Comparison of ENCODE assay signal across 9 mouse cellular contexts in genomic region chr1:118768831-118769230, GRCm38 (mm10).
A peak's percentile ranks its signal among the peaks of the same experiment; 100 is the strongest.
DNase-seq lines count a peak whose midpoint lies in the region; ATAC-seq and TF ChIP-seq lines count a peak whose summit lies in the region.
"Had no signal": no experiment of that assay in that cellular context is flagged by ENCODE, and none has a peak within 500 bp of the region (broad histone marks: within the 10 kb centered on the region; RNA-seq: fewer than 3 reads in every experiment).

No protein-coding gene starts in this region.

- no peak overlapping the region for H3K27ac ChIP-seq in kidney, adult 2 months (ENCODE audit: insufficient read depth, low read depth, low read length)
- no peak overlapping the region for H3K27ac ChIP-seq in hindbrain, embryonic 15.5 days (replicated peaks)
- H3K27ac ChIP-seq: limb, embryonic 12.5 days had no signal

- no peak for ATAC-seq in Patski
- ATAC-seq in hindbrain, embryonic 15.5 days (ENCODE audit: low FRiP score, low read depth): peak; percentile 20; the same call in 1 of the 2 replicates

- in situ Hi-C loops in Patski (cut with MboI; ENCODE audit: low pct_unique_long_range_greater_than_20kb): loop anchor here (5.0 kb wide), 1 partner anchor 308 kb away; no protein-coding TSS in a partner anchor

- TF ChIP-seq POLR2A in kidney, adult 2 months (IDR thresholded peaks at IDR 0.05; ENCODE audit: low read depth, low read length): no peak

- no peak overlapping the region for H3K9ac ChIP-seq in hindbrain, embryonic 15.5 days
- H3K9ac ChIP-seq: limb, embryonic 12.5 days had no signal

- H3K27me3 ChIP-seq in kidney, adult 2 months (replicated peaks; ENCODE audit: control insufficient read depth, insufficient read depth, low read length): no peaks in the 10 kb centered on the region
- no peaks in the 10 kb centered on the region for H3K27me3 ChIP-seq in Patski
- H3K27me3 ChIP-seq in hindbrain, embryonic 15.5 days: no peaks in the 10 kb centered on the region
- H3K27me3 ChIP-seq: limb, embryonic 12.5 days had no signal

- peak; percentile 33 for DNase-seq in kidney, adult 2 months
- no peak for DNase-seq in kidney, adult 18-20 months
- DNase-seq in Patski (ENCODE audit: low read depth, low spot score): no peak
- peak; percentile 56 for DNase-seq in embryo, embryonic 10 days (ENCODE audit: low spot score)
- peak; percentile 50 for DNase-seq in lung, postnatal 10 days
- peak; percentile 21 for DNase-seq in yolk sac, embryonic 10.5 days (ENCODE audit: low spot score)
- DNase-seq in gastrocnemius, postnatal 10 days: no peak

- WGBS in kidney, adult 2 months: 25% methylated on average over 4 of the region's 4 CpGs
- WGBS in hindbrain, embryonic 15.5 days: 25% methylated on average over 4 of the region's 4 CpGs

- H3K4me2 ChIP-seq in hindbrain, embryonic 15.5 days: no peak overlapping the region
- H3K4me2 ChIP-seq: limb, embryonic 12.5 days had no signal

- POLR2A ChIA-PET in Patski (lab: Charles Lee): no interaction called here

- no peaks in the 10 kb centered on the region for H3K4me1 ChIP-seq in kidney, adult 2 months (ENCODE audit: control insufficient read depth, insufficient read depth, low read length)
- H3K4me1 ChIP-seq in hindbrain, embryonic 15.5 days (replicated peaks): no peaks in the 10 kb centered on the region
- H3K4me1 ChIP-seq: limb, embryonic 12.5 days had no signal

- no peaks in the 10 kb centered on the region for H3K36me3 ChIP-seq in kidney, adult 2 months (ENCODE audit: control insufficient read depth, insufficient read depth, low read length)
- H3K36me3 ChIP-seq in hindbrain, embryonic 15.5 days: no peaks in the 10 kb centered on the region
- H3K36me3 ChIP-seq: limb, embryonic 12.5 days had no signal

- H3K9me3 ChIP-seq in hindbrain, embryonic 15.5 days: no peaks in the 10 kb centered on the region
- H3K9me3 ChIP-seq: limb, embryonic 12.5 days had no signal

- no peak overlapping the region for H3K4me3 ChIP-seq in kidney, adult 2 months (ENCODE audit: insufficient read depth, low read depth, low read length)
- no peak overlapping the region for H3K4me3 ChIP-seq in hindbrain, embryonic 15.5 days
- H3K4me3 ChIP-seq: limb, embryonic 12.5 days had no signal

- peak; percentile 49 for TF ChIP-seq CTCF in kidney, adult 2 months (conservative IDR thresholded peaks at IDR 0.05; ENCODE audit: insufficient read depth, insufficient read length, low read depth, low read length)
- peak; percentile 85 for TF ChIP-seq CTCF in Patski (IDR thresholded peaks at IDR 0.05)

- CTCF ChIA-PET in Patski (lab: Charles Lee): interaction anchor here (0.6 to 7.8 kb wide), 9 partner anchors 9 to 316 kb away, joined by 3 to 99 read pairs (median 5); partner anchors contain the start of gene Gli2

Comparison
In these comparisons a context has a peak if more than half of its experiments do, and no peak if none do; other contexts are left out.
1. DNase-seq: peak in kidney, adult 2 months (single experiment), embryo, embryonic 10 days (single experiment), lung, postnatal 10 days (single experiment) and yolk sac, embryonic 10.5 days (single experiment); none in kidney, adult 18-20 months (single experiment), Patski (single experiment) and gastrocnemius, postnatal 10 days (single experiment).